Mouse (Mus musculus) frontal cortex, postnatal 36 days (tissue): ENCODE measurements around the gene Usp29.
"Not testable (repeated sequence)": the region's sequence is repeated elsewhere in the genome, so short reads cannot be mapped to it uniquely, and the experiment has no call there.

ENCODE experiments used
- DNase-seq, 2 experiments: peaks; one replicate each; pipeline ENCODE4 v3.0.0; 2022; ENCODE audit warnings: low spot score in 2 of 2

The Usp29 gene

DNA sequence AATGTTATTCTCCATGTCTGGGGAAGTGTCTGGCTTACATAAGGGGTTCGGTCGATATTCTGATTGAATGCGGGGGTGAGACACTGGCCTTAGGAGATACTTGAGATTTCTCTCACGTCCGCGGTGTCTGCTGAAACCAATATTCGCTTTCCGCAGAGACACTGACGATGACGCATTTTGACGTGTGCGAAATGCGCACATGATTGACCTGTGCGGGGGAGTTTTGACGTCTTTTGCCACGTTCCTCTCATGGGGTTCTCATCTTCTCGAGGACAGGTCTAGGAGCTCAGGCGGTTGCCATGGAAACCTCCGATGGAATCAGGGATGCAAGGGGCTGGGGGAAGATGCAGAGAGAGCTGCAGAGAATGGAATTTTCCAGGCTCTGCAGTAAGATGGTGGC, 144.1 kb downstream of the Usp29 start:
- peak; percentile 30 to 36 for DNase-seq

DNA sequence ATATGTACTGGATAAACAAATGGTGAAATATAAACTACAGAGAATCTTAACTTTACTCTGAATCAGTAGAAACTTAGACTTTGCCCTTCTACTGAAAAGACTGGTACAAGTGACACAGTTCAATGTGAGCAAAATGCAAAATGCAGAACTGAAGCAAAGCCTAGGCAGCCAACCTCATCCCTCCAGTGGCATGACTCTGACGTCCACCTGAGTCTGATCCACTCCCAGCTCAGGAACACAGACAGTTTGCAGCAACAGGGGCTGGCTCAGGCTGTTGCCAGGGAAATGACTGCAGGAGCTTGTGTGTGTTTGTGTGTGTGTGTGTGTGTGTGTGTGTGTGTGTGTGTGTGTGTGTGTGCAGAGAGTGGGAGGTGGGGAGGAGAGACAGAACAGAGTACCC, 147.8 kb downstream of the Usp29 start:
- no peak for DNase-seq

DNA sequence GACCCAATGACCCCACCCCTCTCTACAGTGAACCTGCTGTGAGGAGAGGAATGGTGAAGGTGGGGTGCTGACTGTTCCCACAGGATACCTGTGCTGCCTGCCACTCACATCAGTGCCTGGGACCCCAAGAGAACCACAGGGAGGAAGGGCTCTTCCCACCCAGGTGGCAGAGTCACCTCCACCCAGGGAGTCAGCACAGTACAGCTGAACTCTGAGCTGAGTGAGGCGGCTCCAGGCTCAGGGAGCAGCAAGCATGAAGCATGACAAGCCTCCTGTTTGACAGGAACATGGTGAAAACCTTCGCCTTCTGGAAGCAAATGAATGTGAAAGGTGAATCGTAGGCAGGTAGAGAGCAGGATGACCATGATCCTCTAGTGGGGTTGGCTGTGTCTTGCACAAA, 148.5 kb downstream of the Usp29 start:
- not testable (repeated sequence) for DNase-seq

DNA sequence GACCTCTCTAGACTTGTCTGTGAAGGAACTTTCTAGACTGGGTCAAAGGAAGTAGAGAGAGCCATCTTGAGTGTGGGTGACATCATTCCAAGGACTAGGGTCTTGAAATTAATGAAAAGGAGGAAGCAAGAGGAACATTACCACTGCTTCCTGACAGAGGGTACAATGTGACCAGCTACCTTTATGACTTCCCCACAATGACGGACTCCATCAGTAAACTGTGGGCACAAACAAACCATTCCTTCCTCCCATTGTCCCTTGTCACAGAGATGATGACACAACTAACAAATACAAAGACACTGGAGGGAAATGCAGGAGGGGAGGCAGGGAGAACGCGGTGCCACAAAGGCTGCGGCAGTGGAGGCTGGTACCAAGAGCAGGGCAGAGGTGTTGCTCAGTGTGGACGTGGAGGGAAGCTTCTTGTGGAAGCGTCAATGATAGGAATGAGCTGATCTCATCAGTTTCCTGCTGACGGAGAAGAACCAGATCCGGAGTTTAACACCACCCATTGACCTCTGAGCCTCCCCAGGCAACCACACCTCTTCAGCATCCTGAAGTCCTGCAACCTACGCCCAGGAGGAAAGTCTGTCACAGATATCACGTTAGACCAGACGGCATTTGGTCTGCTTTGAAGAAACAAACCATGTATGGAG, 149.3 kb downstream of the Usp29 start:
- DNase-seq = no peak

DNA sequence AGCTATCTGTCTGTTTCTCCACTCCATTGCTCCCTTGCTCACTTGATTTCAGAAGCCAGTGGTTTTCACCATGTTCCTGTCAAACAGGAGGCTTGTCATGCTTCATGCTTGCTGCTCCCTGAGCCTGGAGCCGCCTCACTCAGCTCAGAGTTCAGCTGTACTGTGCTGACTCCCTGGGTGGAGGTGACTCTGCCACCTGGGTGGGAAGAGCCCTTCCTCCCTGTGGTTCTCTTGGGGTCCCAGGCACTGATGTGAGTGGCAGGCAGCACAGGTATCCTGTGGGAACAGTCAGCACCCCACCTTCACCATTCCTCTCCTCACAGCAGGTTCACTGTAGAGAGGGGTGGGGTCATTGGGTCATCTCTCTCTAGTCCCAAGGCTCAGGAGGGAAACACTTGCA, 150.5 kb downstream of the Usp29 start:
- DNase-seq = not testable (repeated sequence)

DNA sequence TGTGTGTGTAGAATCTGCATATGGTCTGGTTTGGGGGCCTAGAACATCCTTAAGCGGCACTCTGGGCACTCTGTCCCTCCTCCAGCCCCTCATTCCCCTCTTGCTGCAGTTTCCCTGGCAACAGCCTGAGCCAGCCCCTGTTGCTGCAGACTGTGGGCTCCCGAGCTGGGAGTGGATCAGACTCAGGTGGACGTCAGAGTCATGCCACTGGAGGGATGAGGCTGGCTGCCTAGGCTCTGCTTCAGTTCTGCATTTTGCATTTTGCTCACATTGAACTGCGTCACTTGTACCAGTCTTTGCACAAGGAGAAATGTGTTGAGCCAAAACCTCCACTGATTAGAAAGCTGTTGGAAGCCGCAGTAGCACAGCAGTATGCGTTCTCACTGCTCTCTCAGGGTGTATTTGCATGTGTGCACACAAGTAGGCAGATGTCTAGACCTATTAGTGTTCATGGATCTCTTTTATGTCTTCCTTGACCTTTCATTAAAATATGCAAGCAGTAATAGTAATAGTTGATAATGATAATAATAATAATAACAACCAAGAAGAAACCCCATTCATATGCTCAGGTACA, 151.2 kb downstream of the Usp29 start:
- peak in 1 of 2 experiments; percentile 22 for DNase-seq

DNA sequence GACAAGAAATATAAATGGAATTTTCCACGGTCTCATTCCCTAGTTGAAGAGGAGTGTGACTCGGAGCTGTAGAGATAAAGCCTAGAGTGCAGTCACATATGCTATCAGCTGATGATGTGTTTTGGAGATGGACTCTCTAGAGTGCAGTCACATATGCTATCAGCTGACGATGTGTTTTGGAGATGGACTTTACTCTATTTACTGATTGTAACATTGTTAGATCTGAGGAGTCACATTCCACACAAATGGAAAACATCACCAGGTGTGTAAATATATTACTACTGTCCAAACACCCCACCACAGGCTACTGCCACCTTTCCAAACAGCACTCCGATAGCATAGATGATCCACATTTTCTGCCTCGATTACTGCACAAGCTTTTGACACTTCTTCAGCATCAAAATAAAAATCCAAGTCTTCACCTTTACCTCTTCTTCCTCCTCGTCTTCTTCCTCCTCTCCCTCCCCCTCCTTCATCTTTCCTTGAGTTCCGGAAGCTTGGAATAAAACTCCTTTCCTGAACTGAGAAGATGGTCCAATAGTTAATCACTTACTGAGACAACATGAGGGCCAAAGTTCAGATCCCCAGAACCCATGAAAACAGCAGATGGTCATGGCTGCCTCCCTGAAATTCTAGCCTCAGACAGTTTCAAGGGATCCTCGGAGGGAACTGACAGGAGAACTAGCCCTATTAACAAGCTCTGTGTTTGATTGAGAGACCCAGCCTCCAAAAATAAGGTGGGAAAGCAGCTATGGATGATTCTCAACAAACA, 153.2 kb downstream of the Usp29 start:
- DNase-seq = no peak

DNA sequence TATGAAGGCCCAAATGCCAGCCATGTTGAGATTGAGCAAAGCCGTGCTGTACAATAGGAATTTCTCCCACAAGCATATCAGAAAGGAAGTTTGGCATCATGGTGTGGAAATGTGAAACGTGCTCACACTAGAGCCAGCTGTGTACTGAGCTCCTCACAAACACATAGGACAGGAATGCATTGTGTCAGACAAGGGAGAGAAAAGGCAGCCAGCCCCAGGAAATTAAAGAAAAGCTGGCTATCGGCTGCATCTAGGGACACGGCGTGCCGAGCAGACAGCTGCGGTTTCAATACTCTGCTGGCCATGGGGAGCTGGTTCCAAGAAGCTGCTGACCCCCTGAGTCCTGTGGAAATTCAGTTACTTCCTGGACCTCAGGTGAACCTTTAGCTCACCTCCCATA, 155.0 kb downstream of the Usp29 start:
- DNase-seq = no peak

DNA sequence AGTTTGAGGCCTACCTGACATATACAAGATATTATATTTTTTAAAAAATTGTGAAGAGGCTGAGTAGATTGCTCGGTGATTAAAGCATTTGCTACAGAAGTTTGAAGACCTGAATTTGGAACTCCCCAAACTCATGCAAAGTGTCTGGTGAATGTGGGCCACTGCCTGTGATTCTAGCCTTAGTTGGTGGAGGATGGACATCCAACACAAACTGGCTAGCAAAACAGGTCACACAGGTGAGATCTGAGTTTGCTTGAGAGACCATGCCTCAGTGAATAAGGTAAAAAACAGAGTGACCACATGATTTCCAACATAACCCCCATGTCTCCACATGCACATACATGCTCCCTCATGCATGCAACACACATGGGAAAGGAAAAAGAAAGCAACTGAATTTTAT, 156.5 kb downstream of the Usp29 start:
- no peak for DNase-seq

DNA sequence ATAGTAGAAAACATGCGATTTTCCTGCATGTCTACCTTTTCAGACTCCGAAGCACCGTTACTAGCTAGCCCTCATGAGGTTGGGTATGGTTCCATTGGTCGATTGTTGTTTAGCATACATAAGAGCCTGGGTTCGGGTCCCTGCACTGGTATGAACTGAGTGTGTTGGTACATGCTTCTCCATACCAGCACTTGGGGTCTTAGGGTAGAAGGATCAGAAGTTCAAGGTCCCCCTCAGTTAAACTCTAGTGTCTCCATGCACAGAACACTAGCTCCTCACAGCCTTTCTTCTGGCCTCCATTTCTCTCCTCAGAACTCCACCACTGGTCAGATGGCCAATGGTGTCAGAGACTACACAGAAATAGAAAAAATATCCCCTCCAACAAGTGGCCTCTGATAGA, 159.5 kb downstream of the Usp29 start:
- DNase-seq = no peak

DNA sequence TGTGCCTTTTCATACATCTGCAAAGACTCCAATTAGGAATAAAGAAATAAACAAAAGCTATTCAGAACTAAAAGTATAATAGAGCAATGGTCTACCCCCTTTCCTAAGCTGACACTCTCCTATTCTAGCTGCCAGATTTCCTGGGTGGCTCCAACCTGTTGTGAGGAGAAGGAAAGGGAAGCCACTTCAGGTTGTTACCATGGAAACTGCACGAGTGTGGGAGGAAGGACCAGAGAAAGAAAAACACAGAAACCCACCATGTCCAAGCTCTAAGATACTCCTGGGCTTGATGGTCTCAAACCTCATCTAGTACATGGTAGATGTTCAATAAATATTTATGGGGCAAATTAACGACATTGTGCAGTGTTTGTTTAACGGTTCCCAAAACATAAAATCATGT, 160.8 kb downstream of the Usp29 start:
- DNase-seq = no peak

DNA sequence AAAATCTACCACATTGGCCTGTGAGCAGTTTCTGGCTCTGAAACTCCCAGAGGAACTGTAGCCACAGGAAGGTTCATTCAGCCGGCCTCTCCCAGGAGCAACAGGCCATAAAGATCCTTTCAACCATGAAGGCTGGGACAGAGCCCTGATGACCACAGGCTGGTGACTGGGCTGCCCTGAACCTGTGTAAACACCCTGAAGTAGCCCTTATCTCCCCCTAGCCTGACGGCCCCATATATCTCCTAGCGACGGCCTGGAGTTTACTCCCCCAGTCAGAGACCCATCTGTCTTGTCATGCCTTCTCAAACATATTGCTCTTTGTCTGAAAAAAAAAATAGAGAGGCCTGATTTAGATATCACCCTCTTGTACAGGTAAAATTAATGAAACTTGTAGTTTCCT, 166.6 kb downstream of the Usp29 start:
- not testable (repeated sequence) for DNase-seq

DNA sequence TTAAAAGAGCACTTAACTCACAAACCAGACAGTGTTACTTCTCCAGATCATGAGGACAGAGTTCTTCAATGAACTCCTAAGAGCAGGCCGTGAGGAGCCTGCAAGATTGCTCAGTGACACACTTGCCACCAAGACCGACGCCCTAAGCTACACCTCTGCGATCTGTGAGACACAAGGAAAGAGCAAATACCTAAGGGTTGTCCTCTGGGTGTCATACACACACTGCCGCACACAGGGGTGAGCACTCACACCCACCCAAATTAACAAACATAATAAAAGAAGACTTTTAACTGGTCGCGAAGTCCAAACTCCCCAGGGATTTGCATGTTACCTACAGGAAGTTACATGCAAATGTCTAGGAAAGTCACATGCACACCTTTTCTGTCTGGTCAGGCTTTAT, 170.3 kb downstream of the Usp29 start:
- DNase-seq = no peak

DNA sequence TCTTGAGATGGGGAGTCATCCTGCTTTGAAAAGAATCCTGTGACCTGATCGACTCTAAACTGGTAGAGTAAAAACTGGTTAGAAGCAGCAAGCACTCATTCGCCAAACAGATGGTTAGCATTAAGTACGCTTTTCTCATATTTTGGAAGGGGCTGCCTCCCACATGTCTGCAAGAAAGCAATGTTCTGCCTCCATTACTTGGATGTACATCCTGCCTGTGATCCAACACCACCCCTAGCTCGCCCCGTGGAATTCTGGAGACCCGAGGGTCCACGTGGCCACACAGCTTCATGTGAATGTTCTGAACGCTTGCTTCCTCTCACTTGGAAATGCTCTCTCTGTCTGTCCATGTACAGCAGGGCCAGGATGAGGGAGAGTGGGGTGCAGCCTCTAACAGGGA, 173.1 kb downstream of the Usp29 start:
- DNase-seq = no peak

DNA sequence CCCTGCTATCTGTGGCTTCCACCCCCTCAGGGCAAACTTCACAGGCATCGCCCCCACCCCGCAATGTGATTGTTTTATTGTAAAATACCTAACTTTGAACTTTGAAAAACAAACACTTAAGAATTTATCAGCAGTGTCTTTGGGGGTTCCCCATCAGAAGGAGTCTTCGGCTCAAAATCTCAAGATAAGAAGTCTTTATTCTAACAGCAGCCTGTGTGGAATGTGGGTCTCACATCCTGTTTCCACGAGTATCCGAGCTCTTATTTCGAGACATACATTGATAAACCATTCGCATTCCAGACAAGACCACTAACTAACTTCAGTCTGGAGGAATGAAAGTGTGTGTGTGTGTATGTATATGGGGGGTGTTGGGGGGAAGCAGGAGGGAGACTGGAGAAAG, 180.1 kb downstream of the Usp29 start:
- DNase-seq = no peak

DNA sequence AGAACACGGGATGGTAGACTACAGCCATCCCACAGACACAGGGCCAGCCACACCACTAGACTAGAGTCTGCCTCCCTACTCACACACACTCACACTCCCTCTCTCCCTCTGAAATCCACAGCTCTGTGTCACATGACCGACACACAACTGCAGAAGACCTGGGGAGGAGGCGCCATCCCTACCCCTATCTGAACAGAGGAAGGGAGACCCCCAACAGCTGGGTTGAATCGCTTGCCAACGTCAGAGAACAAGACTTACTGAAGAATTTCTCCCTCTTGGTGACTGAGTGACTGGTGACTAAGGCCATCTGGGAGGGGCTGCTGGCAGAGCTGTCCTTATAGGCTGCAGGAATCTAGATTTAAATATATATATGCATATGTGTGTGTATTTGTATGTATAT, 181.4 kb downstream of the Usp29 start:
- no peak for DNase-seq

DNA sequence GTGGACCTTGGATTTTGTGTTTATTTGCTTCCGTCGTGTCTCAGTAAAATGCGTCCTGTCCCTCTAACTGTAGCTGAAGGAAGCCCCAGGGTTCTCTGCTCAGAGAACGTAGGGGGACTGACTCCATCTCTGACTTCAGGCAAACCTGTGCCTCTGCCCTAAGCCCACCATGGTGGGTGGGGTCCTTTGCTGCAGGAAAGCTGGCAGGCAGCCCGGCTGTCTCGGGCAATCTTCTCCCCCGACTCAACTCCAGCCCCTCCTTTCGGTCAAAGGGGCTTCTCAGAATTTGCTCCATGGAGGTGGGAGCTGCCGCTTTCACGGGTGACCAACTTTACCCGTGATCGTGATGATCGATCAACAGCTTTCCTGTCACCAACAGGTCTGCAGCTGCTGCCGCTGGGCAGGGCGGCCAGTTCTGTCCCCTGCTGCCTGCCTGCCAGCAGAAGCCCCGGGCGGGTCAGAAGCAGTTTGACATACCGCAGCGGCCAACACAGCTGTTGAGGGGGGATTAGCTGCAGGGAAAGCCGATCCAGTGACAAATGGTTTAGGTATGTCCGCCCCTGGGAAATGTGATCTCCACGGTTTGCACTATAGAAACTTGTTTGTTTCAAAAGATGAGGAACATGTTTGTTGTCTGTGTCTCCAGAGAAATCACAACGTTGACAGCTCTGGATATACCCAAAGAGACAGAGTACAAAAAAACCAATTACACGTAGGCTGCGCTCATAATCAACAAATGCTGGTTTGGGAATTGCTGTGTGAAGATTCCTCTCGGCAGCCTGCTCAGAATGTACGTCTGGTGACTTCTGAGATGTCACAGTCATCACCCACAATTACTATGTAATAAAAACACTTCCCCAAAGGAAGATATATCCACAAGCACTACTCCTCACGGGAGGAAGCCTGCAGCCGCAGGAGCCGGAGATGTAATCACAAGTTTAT, 183.3 kb downstream of the Usp29 start:
- no peak for DNase-seq

DNA sequence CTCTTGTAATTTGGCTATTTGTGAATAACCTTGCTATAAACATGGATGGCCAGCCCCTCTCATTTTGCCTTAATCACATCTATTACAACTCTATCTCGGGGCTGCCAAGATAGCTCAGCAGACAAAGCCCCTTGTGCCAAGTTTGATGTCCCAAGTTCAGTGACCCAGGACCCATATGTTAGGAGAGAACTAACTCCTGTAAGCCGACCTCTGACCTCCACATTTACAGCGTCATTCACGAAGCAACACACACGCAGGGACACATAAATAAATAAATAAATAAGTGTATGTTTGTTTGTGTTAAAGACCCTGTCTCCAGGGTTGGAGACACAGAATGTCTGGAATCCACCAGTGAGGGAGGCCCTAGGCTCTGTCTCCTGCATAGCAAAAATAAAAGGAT, 186.7 kb downstream of the Usp29 start:
- DNase-seq = no peak

DNA sequence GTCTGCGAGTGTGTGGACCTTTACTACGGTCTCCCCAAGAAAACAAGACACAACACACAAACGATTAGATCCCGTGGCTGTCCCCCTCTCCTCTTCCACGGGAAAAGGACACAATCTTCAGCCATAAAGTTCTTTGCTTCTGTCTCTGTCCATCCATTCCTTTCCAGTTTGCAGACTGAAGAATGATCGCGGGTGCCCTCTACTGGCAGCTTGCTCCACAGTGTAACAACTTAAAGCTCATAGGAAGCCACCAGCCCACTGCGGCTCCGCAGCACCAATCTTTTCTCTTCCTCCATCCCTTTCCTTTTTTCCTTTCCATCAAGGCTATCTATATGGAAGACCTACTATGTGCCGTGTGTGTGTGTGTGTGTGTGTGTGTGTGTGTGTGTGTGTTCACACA, 187.9 kb downstream of the Usp29 start:
- peak; percentile 88 to 93 for DNase-seq

DNA sequence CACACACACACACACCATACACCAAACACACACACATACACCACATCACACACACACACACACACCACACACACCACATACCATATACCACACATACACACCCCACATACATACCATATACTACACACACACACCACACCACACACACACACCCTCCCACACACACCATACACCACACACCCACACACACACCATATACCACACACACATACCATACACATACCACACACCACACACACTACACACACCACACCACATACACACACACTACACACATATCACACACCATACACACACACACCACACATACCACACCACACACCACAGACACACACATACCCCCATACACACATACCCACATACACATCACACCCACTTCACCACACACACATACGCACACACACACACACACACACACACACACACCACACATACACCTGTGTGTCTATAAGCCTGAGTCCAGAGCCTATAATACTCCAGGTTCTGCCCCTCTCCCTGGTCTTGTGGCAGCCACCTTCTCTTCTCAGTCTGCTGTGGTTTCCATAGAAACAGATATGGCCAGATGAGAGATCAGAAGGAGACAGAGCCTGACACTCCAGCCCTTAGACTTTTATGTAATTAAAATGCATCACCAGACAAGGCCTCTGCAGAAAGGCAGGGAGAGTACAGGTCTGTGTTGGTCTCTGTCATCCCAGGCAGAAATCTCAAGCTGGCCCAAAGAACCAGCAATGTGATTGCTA, 188.9 kb downstream of the Usp29 start:
- no peak for DNase-seq

DNA sequence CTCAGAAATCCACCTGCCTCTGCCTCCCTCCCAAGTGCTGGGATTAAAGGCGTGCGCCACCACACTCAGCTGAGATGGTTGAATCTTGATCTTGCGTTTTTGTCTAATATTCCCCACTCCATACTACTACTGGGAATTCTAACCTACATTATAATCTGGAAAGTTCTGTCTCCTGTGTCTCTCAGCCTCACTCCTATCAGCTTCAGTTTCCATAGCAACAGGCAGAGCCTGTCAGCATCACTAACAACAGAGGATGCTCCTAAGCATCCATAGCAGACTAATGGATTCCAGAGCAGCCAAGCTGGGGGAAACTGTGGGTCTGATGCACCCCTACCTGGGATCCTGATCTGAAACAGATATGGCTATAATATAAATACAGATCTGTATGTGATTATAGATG, 193.1 kb downstream of the Usp29 start:
- DNase-seq = no peak
